Mouse (Mus musculus) spleen, adult 2 months (tissue): ENCODE results near the gene Zfp981.

Experiments
- CTCF ChIP-seq: fragments of 200-500 bp; IDR thresholded peaks from 2 replicates; pipeline ENCODE4 v1.5.1; 2011; ENCODE audit warnings: mild to moderate bottlenecking, inconsistent platforms; ENCODE audit not compliant: insufficient read depth, insufficient read length, insufficient replicate concordance; ENCODE audit errors: extremely low read depth
- POLR2A ChIP-seq: fragments of 200-500 bp; IDR thresholded peaks from 2 replicates; pipeline ENCODE4 v1.6.1; 2011; ENCODE audit warnings: low read depth, low read length, inconsistent platforms

GRCm38 (mm10) chr4:146535883-146536282 lies 34.1 kb downstream of the Zfp981 start:
- TF ChIP-seq CTCF (no peak), POLR2A (no peak)
